Mouse (Mus musculus) gastrocnemius, postnatal 10 days (tissue): ENCODE measurements around the gene Rps6kc1. TPM values are rescaled to one million over a fixed set of nuclear protein-coding genes. Genes with fewer than 3 reads are reported as not detected.

Experiments used
- DNase-seq: peaks from one replicate; pipeline ENCODE4 v3.0.0; 2021; ENCODE audit warnings: mixed read lengths
- total RNA-seq, 2 experiments: library from RNA; stranded (reverse); gene quantifications; 2 replicates each; pipeline ENCODE4 v1.2.3; 2021

The Rps6kc1 gene
- total RNA-seq, 2 experiments from 2014 or later = 20.4 to 23.7 TPM

- peak; percentile 40 for DNase-seq
Measured at GRCm38 (mm10) chr1:190763756-190764155, 147.8 kb downstream of the Rps6kc1 start.

- DNase-seq = no peak
Measured at GRCm38 (mm10) chr1:190761786-190762185, 149.8 kb downstream of the Rps6kc1 start.

- no peak for DNase-seq
Measured at GRCm38 (mm10) chr1:190757899-190758298, 153.7 kb downstream of the Rps6kc1 start.

- DNase-seq = no peak
Measured at GRCm38 (mm10) chr1:190751794-190752570, 159.6 kb downstream of the Rps6kc1 start.

DNA sequence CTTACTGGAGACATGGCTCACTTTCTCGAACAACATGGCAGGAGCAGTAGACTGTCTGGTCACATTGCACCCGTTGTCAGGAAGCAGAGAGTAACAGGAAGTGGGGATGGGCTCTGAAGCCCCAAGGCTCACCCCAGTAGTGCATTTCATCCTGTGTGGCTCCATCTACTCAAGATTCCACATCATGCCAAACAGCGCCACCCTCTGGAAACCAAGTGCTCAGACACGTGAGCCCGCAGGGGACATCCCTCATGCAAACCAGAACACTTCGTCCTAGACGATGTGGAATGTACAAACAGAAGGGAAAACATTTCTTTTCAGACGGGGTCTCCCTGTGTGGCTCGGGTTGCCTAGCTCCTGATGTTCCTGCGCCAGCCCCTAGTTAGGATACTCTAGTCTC lies 162.6 kb downstream of the Rps6kc1 start:
- no peak for DNase-seq

GRCm38 (mm10) chr1:190741421-190741820 lies 170.1 kb downstream of the Rps6kc1 start:
- DNase-seq = no peak

- DNase-seq = no peak
Measured at GRCm38 (mm10) chr1:190732803-190733202, 178.8 kb downstream of the Rps6kc1 start.

GRCm38 (mm10) chr1:190729516-190730088 lies 182.0 kb downstream of the Rps6kc1 start:
- DNase-seq = no peak

DNA sequence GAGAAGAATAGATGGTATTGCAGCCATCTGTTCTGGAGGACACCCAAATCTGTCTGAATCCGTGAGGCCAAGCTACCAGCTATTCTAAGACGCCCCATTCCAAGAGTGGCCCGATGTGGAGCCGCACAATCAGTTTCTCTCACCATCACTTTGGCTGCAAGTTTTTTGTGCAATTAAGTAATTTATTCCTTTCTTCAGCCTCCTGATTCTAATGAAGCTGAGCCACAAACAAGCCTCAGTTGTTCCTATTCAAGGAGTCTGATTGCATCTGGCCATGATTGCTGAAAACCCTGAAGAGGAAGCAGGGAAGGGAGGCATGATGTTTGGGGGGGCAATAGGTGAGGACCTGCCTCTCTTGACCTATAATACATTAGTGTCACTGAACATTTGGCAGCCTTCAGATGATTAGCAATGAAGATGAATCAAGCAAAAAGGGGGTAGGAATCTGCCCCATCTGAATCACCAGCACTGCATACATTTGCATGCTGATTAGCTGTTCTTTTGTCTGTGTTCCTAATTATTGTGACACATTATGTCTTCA lies 183.4 kb downstream of the Rps6kc1 start:
- no peak for DNase-seq

DNA sequence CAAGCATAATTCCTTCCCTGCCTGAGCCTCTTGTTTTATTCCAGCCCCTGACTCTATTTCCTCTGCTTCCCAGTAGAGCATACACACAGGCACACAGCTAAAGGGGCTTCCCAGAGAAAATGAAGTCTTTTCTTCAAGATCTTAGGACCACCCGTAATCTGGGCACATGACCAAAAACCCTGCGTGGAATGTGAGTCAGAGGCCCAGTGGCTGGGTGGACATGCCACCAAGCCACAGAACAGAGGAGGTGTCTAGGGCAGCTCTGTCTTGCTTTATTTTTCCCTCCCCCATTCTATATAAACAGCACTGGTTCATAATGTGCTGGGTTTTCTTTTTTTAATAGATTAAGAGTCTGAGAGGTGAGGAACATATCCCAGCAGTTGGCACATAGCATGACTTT lies 184.2 kb downstream of the Rps6kc1 start:
- no peak for DNase-seq

DNA sequence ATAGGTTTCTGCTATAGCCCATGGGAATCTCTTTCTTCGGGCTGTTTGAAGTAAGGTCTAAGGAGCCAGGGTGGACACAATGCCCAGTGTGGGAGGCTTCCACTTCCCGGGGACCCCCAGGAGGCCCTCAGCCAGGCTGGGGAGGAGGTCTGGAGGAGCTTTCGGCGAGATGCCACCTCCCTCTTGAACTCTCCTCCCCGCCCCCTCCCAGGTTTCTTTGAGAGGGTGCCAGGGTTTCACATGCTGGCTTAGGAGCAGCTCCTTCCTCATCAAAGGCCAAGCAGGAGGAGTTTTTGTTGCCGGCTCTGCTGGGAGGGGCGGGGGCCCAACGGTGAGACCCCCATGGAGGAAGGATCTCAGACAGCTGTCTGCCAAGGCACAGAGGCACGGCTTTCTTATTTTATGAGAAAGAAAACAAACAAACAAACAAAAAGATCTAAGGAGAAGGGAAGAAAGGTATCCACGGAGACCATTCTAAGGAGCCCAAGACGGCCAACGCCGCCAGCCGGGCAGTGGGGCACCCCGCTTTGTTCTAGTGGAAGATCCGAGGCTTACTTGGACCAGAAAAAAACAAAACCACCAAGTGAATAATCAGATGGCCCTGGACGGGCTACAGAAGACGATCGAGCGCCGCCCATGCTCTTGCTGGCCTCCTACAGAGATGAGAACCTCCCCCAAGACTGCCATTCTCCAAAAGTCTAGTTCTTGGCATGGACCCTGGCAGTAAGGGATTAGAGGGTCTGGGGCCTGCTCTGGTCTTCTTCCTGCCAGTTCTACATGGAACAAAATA lies 186.8 kb downstream of the Rps6kc1 start:
- DNase-seq = no peak

- no peak for DNase-seq
Measured at GRCm38 (mm10) chr1:190723926-190724430, 187.6 kb downstream of the Rps6kc1 start.

- no peak for DNase-seq
Measured at GRCm38 (mm10) chr1:190713848-190714247, 197.7 kb downstream of the Rps6kc1 start.

GRCm38 (mm10) chr1:190697576-190697975 lies 214.0 kb downstream of the Rps6kc1 start:
- no peak for DNase-seq

GRCm38 (mm10) chr1:190695589-190695988 lies 216.0 kb downstream of the Rps6kc1 start:
- DNase-seq = peak; percentile 62

GRCm38 (mm10) chr1:190690528-190691262 lies 220.9 kb downstream of the Rps6kc1 start:
- peak; percentile 21 for DNase-seq

- DNase-seq = no peak
Measured at GRCm38 (mm10) chr1:190683060-190683459, 228.5 kb downstream of the Rps6kc1 start.

DNA sequence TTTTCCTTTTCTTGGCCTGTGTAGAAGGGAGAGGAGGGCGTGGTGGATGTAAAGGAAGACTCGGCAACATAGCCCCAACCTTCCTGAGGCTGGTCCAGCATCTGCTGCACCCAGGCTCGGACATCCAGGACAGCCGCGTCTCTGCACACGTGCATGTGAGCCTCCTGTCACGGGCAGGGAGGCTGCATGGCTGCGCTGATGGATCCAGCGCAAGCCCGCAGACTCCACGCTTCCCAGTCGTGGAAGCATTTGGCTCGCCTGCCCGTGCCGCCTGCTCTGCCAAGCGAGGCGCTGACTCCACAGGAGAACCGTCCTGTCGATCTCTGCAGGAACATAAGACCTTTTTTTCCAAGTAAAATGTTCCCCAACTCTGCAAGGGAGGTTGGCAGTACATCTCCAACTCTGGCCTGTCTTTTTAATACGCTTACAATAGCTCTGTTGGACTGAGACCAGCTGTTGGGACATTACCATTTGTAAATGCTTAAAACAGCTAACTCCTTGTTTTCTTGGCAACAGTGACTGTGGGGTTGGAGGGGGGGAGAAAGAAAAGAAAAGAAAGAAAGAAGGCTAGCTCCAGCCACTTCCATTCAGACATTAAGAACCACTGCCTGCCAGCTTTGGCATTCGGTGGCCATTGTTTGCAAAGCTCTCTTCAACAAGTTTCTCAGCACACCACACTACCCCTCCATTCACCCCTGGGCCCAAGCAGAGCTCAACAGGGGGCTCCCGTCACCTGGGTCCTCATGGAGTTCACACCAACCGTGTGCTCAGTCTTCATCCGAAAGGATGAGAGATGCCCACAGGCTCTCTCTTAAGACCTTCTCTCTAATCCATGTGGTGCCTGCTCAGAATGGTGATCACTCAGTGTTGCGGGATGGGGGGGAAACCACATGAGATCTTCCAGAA lies 229.3 kb downstream of the Rps6kc1 start:
- peak; percentile 31 for DNase-seq

DNA sequence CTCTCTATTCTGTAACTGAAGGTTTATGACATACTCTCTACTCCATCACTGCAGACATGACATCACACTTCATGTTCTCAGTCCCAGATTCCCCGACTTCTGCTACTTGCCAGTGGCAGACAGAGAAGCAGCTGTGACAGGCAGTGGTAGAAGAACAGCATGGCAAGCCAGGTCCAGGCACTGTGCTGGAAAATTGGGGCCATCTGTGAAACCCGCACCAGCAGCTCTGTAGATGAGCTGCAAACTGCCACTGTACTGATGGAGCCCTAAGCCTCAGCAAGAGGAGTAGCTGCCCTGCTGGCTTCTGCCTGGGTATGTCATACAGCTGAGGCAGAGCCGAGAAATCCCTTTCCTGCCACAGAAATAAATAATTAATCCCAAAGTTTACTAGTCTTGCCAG lies 236.1 kb downstream of the Rps6kc1 start:
- no peak for DNase-seq

- DNase-seq = no peak
Measured at GRCm38 (mm10) chr1:190669099-190669498, 242.5 kb downstream of the Rps6kc1 start.

DNA sequence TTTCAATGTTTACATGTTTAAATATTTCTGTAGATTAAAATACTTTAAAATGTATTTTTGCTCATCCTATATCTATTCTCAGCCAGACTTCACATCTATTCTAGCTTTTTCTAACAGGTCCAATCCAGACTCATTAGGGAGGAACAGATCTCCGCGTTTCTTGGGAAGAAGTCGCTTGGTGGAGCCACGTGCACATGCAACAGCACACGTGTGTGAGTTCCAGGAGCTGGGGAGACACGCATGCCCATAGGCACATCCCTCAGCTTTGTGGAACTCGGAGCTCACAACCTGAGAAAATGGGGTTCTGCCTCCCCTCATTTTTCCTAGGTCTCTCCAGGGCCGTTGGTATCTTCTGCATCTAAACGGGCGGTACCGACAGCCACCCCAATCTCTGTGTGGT lies 243.7 kb downstream of the Rps6kc1 start:
- DNase-seq = no peak
